Mouse (Mus musculus) telencephalon, adult 2 months (tissue): ENCODE results near the gene Sf3b5.
A peak's percentile ranks its signal among the peaks of the same experiment; 100 is the strongest.
"Not testable (repeated sequence)": the region's sequence is repeated elsewhere in the genome, so short reads cannot be mapped to it uniquely, and the experiment has no call there.

Experiments
- DNase-seq: peaks from one replicate; pipeline ENCODE4 v3.0.0-alpha.2; 2011; ENCODE audit warnings: low read depth, low spot score

Gene Sf3b5

DNA sequence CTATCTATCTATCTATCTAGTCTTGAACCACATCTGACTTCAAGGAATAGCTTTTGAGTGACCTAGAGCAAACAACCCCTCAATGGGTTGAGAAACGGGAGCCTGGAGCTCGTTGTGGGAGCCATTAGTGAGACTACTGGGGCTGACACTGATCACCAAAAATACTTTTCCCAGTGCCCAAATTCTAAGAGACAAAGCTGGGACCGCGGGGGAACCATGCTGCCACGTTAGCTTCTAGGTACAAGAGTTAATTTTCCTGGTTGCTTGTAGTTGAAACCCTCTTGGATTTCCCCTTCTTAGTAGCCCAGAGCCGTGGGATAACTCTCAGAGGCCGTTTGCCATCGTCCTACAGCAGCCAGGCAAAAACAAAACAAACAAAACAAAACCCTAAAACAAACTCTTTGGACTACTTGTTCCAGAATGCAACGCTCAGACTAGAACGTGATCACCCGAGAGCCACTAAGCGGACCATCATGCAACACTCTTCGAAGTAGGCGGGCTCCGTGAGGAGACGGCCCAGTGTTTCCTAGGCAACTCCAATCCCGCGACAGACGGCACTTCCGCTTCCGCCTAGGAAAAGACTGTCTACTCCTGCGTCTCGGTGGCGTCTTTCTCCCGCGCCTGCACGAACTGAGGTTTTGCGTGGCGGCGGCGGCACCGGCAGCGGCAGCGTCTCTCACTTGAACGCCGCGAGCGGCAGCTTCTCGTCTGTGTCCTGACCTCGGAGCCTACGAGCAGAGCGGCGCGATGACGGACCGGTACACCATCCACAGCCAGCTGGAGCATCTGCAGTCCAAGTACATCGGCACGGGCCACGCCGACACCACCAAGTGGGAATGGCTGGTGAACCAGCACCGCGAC is 3.0 kb downstream of the Sf3b5 start:
- DNase-seq = peak; percentile 99

DNA sequence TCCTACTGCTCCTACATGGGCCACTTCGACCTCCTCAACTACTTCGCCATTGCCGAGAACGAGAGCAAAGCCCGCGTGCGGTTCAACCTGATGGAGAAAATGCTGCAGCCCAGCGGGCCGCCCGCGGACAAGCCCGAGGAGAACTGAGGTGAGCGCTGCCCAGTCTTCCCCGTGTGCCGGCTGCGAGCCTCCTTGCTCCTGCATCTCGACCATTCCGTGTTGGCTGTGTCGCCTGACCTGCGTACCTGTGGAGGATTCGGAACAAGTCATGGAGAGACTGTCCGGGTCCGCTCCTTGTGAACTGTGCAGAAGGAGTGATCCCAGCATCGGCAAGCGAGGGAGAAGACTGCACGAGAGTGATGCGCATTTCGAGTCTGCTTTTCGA is 3.6 kb downstream of the Sf3b5 start:
- DNase-seq = no peak

DNA sequence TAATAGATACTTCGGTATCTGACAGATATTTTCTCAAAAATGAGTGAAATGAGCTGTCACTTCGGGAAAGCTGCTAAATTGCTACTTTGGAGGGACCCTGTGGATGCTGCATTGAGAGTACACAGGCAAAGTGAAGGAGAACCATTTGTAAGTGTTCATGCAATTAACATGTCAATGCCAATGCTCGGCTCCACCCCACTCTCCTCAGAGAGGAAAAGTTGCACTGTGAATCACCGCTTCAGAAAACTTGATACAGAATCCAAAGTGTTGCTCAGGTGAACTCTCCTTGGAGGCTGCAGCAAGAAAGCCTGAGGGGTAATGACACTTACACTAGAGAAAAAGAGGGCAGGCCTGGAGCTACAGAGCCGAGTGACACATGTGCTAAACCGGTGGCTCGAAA is 8.9 kb downstream of the Sf3b5 start:
- no peak for DNase-seq

DNA sequence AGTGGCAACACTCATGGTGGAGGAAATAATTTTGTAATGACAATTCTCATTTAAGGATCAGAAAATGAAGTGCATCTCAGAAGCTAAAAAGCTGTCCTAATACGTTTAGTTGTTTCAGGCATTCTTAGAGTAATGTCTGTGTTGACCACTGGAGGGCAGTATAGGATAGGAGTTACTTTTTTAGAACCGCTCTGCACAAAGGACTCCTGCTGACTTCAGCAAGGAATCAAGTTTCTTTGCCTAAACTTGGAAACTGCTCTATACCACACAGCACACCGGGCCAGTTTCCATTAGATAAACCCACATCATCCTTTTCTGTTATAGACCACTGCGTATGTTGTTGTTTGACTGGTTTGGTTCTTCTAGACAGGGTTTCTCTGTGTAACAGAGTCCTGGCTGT is 11.4 kb downstream of the Sf3b5 start:
- peak; percentile 49 for DNase-seq

DNA sequence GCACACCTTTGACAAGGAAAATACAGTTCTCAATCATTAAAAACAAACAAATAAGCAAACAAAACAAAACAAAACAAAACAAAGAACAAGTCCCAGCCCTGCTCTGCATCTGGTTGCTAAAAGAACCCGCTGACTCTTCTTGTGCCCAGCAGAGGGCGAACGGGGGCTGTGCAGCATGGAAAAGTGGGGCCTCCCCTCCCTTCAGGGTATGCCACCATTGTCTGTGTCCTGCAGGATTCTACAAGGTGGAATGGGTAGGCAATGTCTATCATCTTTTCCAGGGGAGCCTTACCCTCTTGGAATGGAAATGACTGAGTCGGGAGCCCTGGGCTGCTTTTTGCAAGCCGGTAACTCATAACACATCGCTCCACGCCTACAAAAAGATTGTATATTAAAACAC is 13.4 kb downstream of the Sf3b5 start:
- DNase-seq = no peak

DNA sequence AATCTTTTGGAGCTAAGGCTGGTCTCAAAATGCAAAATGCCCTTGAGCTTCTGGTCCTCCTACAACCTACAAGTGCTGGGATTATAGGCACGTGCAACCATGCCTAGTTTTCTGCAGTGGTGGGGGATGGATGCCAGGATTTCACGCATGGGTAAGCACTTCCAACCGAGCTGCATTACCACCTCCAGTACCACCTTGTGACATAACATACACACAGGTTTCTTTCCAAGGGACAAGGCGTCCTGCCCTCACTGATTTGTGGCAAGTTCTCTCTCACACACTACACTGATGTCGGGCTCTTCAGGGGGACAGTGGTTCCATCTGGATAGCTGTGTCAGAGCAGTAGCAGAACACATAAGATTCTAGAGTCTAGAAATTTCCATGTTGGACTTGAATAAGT is 13.9 kb downstream of the Sf3b5 start:
- DNase-seq = no peak

DNA sequence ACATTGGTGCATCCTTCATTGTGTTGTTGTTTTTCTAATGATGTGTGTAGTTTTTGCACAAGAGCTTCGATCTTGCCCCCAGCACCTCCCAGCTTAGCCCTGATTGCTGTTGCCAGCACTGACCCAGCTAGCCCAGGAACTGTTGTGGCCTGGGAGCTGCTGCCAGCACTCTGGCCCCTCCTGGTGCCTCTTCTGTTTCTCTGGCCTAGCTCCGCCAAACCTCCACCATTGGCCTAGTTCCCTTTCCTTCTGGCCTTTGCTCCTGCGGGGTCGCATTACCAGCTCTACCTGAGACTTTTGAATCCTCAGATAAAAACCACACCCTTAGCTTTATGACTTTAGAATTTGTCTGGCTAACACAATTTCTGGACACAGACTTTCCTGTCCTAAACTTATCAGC is 17.0 kb downstream of the Sf3b5 start:
- no peak for DNase-seq

DNA sequence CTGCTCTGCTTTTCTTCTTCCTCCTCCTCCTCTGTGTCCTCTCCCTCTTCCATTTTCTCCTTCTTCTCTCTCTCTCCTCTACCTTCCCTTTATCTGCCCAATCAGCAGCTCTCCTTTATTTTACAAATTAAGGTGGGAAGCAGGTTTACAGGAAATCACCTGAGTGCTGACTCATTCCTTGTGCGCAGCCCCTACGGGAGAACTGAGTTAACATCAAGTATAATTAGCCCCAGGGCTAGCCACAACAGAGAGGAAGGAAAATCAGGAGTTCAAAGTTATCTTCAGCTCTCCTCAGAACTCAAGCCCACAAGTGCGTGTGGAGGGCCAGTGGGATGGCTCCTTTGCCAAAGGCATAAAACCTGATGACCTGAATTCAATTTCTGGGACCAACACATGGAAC is 18.8 kb downstream of the Sf3b5 start:
- DNase-seq = not testable (repeated sequence)

DNA sequence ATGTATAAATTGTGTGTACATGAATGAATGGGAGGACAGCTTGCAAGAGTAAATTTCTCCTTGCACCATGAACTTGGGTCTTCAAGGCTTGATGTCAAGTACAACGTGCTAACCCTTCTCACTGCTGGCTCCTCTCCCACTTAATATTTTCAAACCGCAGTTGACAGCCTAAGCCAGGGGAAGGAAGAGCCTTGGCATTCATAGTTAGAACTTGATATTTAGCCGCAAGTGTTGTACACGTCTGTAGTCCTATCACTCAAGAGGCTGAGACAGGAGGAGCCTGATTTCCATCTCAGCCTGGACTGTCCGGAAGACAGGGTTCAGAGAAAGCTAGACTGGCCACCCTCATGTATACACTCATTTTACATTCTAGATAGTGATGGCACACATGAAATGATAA is 22.6 kb downstream of the Sf3b5 start:
- DNase-seq = no peak

DNA sequence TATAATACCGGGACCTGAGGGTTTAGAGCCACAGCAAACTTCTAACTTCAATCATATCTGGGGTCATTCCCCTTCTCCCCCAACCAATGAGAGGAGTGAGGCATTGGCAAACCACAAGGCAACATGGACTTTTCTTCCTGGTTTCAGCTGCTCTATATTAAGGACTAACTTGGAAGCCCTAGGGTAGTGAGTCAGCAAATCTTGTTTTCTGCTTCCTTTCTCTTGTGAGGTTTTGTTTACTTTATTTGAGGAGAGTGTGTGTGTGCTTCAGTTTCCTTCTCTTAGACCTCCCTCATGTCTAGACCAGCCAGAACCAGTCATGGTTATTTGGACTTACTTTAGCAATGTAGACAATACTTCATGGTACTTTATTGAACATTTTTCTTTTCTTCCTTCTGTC is 23.1 kb downstream of the Sf3b5 start:
- no peak for DNase-seq

DNA sequence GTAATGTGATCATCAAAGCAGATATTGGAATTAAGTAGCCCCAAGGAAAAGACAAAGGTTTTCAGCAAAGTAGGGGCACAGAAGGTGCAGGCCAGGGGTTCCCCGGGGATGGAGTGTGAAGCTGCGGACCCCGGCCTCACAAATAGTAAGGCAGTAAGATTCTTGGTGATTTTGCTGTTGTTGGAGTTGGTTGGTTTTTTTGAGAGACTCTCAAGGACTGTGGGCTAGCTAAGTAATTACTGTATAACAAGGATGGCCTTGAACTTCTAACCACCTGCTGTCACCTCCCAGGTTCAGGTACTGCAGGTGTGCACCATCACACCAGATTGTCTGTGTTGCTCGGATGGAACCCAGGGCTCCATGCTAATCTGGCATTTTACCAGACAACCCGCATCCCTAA is 24.3 kb downstream of the Sf3b5 start:
- no peak for DNase-seq

DNA sequence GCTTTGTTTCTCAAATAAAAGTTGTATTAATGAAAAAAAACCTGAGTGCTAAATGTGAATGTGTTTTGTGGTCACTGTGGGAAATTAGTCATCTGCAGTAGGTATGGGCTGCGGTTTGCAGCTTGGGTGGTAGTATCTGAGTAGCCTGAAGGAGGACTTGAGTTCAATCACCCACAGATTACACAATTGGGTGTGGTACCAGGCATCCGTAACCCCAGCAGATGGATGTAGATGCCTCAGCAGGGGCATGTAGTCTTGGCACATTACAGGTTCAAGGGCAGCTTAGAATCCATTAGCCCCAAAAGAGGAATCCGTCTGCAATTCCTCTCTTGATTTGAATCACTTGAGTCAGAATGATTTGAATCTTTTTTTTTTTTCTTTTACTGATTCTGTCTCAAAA is 30.1 kb downstream of the Sf3b5 start:
- no peak for DNase-seq

DNA sequence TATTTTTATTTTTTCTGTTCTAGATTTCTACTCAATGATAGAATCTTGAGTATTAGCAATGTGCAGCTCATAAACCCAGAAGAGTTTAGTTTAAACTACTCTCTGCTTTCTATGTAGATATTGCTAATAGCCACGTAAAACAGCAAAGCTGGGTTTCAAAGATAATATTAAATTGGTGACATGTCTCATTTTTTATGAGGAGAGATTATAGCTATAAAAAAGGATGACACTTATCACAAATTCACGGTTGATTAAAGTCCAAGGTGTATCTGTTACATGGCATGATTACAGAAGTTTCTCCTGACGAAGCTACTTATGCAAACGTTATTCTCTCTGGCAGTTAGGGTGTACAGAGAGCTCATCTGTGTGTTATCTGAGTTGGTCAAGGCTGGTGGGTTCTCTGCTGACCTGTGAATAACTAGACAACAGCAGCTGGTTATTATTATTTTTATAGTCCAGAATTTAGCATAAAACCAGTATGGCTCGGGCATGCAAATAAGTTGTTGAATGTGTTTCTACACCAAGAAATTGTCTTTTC is 34.6 kb downstream of the Sf3b5 start:
- no peak for DNase-seq

DNA sequence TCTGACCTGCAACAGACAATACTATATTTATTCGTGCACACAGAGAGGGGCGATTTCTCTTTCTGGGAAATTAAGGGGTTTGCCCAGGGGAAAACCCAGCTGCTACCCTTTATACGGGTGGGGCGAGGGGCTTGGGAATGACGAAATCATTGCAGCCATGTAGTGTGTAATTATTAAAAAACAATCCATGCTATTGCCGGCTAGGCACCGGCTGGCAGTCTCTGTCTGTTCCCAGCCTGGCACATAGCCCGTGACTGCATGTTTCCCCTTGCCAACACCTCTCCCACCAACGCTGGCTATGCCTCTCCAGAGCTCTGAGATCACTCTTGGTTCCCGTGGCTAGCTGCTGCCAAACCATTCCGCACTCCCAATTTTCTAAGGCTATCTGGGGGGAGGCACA is 39.5 kb downstream of the Sf3b5 start:
- peak; percentile 3 for DNase-seq

DNA sequence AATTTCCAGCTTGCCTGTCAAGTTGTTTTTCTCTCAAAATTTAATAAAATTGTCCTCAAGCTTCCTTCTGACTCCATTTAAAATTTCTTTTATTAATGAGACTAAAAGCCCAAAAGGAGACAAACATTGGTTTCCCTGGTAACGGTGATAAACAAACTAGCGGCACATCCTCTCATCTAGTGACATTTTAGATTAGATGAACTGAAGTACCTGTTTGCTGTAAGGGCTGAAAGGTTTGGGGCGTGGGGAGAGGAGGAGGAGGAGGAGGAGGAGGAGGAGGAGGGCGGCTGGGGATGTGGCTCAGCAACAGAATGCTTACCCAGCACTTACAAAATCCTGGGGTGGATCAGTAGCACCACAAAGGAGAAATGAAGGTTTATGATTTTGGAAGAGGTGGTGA is 42.7 kb downstream of the Sf3b5 start:
- peak; percentile 2 for DNase-seq

DNA sequence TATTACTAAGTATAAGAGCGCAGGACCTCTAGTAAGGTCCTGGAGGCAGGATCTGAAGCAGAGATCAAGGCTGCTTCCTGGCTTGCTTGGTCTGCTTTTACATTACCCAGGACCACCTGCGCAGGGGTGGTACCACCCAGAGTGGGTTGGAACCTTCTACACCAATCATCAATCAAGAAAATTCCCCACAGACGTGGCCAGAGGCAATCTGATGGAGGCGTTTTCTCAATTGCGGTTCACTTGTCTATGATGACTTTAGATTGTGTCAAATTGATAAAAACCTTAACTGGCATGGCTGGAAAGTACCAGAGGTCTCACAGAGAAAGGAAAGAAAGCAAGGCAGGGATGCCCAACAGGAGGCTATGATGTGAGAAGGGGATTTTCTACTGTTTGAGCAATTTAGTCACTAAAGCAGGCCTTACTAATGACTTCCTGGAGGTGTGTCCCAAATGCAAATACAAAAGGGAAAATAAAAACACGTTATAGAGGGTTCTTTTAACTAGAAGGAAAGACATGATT is 51.8 kb downstream of the Sf3b5 start:
- no peak for DNase-seq
